Mouse (Mus musculus): ENCODE data around the gene Wrnip1. TPM values are rescaled to one million over a fixed set of nuclear protein-coding genes. Genes with fewer than 3 reads are reported as not detected.

Wrnip1 gene
- polyA plus RNA-seq, 1 experiment from 2014 or later: 19.0 TPM

DNA sequence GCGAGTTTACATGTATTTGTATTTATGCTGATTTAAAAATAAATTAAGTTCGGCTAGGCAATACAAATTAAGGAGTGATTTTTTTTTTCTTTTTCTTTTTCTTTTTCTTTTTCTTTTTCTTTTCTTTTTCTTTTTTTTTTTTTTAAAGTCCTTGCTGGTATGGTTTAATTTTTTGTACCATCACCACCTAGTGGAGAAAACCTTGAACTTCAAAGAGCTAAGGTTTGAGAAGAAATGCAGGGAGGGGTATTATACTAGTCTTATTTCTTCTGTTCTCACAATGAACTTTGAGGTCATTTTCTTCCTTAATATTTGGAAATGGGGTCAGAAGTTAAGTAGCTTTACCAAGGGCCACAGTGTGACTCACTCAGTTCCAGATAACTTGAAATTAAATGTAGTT lies 2.7 kb upstream of the Wrnip1 start:
- ATAC-seq (ENCODE audit: low FRiP score, low TSS enrichment): no peak
- 63% methylated on average over 2 of the region's 2 CpGs for WGBS
- H3K9ac ChIP-seq (ENCODE audit: low read depth, low read length): no peak overlapping the region
- H3K27ac ChIP-seq (ENCODE audit: low read depth, low read length): no peak overlapping the region
- H3K4me2 ChIP-seq (replicated peaks; ENCODE audit: low read depth, low read length): no peak overlapping the region
- no peak overlapping the region for H3K4me3 ChIP-seq (ENCODE audit: low read length)
- H3K4me1 ChIP-seq (ENCODE audit: control insufficient read depth, insufficient read depth, low read length): peaks cover 9% of the 10 kb centered on the region; the same call in 1 of the 2 replicates
- no peaks in the 10 kb centered on the region for H3K9me3 ChIP-seq (ENCODE audit: control insufficient read depth, low read length)
- no peaks in the 10 kb centered on the region for H3K36me3 ChIP-seq (ENCODE audit: control insufficient read depth, insufficient read depth, low read length)
- H3K27me3 ChIP-seq (ENCODE audit: control insufficient read depth, insufficient read depth, low read length): no peaks in the 10 kb centered on the region

GRCm38 (mm10) chr13:32800859-32801258 lies 979 bp upstream of the Wrnip1 start:
- no peaks in the 10 kb centered on the region for H3K9me3 ChIP-seq (ENCODE audit: control insufficient read depth, low read length)
- H3K9ac ChIP-seq (ENCODE audit: low read depth, low read length): peak overlapping the region; percentile 40; the same call in 1 of the 2 replicates
- no peaks in the 10 kb centered on the region for H3K27me3 ChIP-seq (ENCODE audit: control insufficient read depth, insufficient read depth, low read length)
- no peak overlapping the region for H3K4me3 ChIP-seq (ENCODE audit: low read length)
- H3K27ac ChIP-seq (ENCODE audit: low read depth, low read length): no peak overlapping the region
- peaks cover 2% of the 10 kb centered on the region; the same call in 1 of the 2 replicates for H3K36me3 ChIP-seq (ENCODE audit: control insufficient read depth, insufficient read depth, low read length)
- peak overlapping the region; percentile 45; the same call in 1 of the 2 replicates for H3K4me2 ChIP-seq (replicated peaks; ENCODE audit: low read depth, low read length)
- no peak for ATAC-seq (ENCODE audit: low FRiP score, low TSS enrichment)
- peaks cover 10% of the 10 kb centered on the region; the same call in 1 of the 2 replicates for H3K4me1 ChIP-seq (ENCODE audit: control insufficient read depth, insufficient read depth, low read length)

DNA sequence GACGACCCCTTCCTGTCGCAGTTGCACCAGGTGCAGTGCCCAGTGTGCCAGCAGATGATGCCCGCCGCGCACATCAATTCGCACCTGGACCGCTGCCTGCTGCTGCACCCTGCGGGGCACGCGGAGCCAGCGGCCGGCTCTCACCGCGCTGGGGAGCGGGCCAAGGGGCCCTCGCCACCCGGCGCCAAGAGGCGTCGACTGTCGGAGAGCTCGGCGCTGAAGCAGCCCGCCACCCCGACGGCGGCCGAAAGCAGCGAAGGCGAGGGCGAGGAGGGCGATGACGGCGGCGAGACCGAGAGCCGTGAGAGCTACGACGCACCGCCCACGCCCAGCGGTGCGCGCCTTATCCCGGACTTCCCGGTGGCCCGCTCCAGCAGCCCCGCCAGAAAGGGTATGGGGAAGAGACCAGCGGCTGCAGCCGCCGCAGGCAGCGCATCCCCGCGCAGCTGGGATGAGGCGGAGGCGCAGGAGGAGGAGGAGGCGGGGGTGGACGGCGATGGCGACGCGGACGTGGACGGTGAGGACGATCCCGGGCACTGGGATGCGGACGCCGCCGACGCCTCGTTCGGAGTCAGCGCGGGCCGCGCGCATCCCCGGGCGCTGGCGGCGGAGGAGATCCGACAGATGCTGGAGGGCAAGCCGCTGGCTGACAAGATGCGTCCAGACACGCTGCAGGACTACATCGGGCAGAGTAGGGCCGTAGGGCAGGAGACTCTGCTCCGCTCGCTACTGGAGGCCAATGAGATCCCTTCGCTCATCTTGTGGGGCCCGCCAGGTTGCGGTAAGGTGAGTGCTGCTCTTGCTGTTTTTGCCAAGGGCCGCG lies 632 bp downstream of the Wrnip1 start, which contains the start of gene D930007J09Rik:
Gene D930007J09Rik, minus strand, starts transcription at position 591 of the 823 bp plus-strand sequence.
- Histone ChIP-seq H3K4me3 (ENCODE audit: low read length) (peak within 1 kb of the TSS; percentile 84), H3K4me1 (ENCODE audit: control insufficient read depth, insufficient read depth, low read length) (peaks cover 10% of the 10 kb centered on the region; the same call in 1 of the 2 replicates), H3K27me3 (ENCODE audit: control insufficient read depth, insufficient read depth, low read length) (no peaks in the 10 kb centered on the region), H3K9ac (ENCODE audit: low read depth, low read length) (peak within 1 kb of the TSS; percentile 85), H3K9me3 (ENCODE audit: control insufficient read depth, low read length) (no peaks in the 10 kb centered on the region), H3K36me3 (ENCODE audit: control insufficient read depth, insufficient read depth, low read length) (peaks cover 16% of the 10 kb centered on the region), H3K27ac (ENCODE audit: low read depth, low read length) (peak within 1 kb of the TSS; percentile 30; the same call in 1 of the 2 replicates), H3K4me2 (replicated peaks; ENCODE audit: low read depth, low read length) (peak within 1 kb of the TSS; percentile 92)
- ATAC-seq (ENCODE audit: low FRiP score, low TSS enrichment): peak; percentile 70
- 0% methylated on average over 89 of the region's 95 CpGs for WGBS

GRCm38 (mm10) chr13:32803701-32804345 lies 2.0 kb downstream of the Wrnip1 start:
- 67% methylated on average over 4 of the region's 4 CpGs for WGBS
- H3K27ac ChIP-seq (ENCODE audit: low read depth, low read length): no peak overlapping the region
- no peaks in the 10 kb centered on the region for H3K27me3 ChIP-seq (ENCODE audit: control insufficient read depth, insufficient read depth, low read length)
- peaks cover 21% of the 10 kb centered on the region for H3K36me3 ChIP-seq (ENCODE audit: control insufficient read depth, insufficient read depth, low read length)
- peak overlapping the region; percentile 14; the same call in 1 of the 2 replicates for H3K9ac ChIP-seq (ENCODE audit: low read depth, low read length)
- H3K4me3 ChIP-seq (ENCODE audit: low read length): peak overlapping the region; percentile 84
- no peak for ATAC-seq (ENCODE audit: low FRiP score, low TSS enrichment)
- peaks cover 10% of the 10 kb centered on the region; the same call in 1 of the 2 replicates for H3K4me1 ChIP-seq (ENCODE audit: control insufficient read depth, insufficient read depth, low read length)
- H3K4me2 ChIP-seq (replicated peaks; ENCODE audit: low read depth, low read length): peak overlapping the region; percentile 92
- no peaks in the 10 kb centered on the region for H3K9me3 ChIP-seq (ENCODE audit: control insufficient read depth, low read length)

- Histone ChIP-seq H3K27me3 (ENCODE audit: control insufficient read depth, insufficient read depth, low read length) (no peaks in the 10 kb centered on the region), H3K9ac (ENCODE audit: low read depth, low read length) (no peak overlapping the region), H3K4me1 (ENCODE audit: control insufficient read depth, insufficient read depth, low read length) (peaks cover 10% of the 10 kb centered on the region; the same call in 1 of the 2 replicates), H3K36me3 (ENCODE audit: control insufficient read depth, insufficient read depth, low read length) (peaks cover 32% of the 10 kb centered on the region), H3K9me3 (ENCODE audit: control insufficient read depth, low read length) (no peaks in the 10 kb centered on the region), H3K4me3 (ENCODE audit: low read length) (no peak overlapping the region), H3K4me2 (replicated peaks; ENCODE audit: low read depth, low read length) (no peak overlapping the region), H3K27ac (ENCODE audit: low read depth, low read length) (no peak overlapping the region)
- ATAC-seq (ENCODE audit: low FRiP score, low TSS enrichment): no peak
- 86% methylated on average over 7 of the region's 7 CpGs for WGBS
Observed at GRCm38 (mm10) chr13:32806820-32807219, 5.0 kb downstream of the Wrnip1 start.

- no peak overlapping the region for H3K27ac ChIP-seq (ENCODE audit: low read depth, low read length)
- H3K9ac ChIP-seq (ENCODE audit: low read depth, low read length): no peak overlapping the region
- H3K4me3 ChIP-seq (ENCODE audit: low read length): no peak overlapping the region
- H3K9me3 ChIP-seq (ENCODE audit: control insufficient read depth, low read length): no peaks in the 10 kb centered on the region
- H3K4me1 ChIP-seq (ENCODE audit: control insufficient read depth, insufficient read depth, low read length): peaks cover 10% of the 10 kb centered on the region; the same call in 1 of the 2 replicates
- no peaks in the 10 kb centered on the region for H3K27me3 ChIP-seq (ENCODE audit: control insufficient read depth, insufficient read depth, low read length)
- H3K36me3 ChIP-seq (ENCODE audit: control insufficient read depth, insufficient read depth, low read length): peaks cover 32% of the 10 kb centered on the region
- WGBS: 87% methylated on average over 3 of the region's 3 CpGs
- ATAC-seq (ENCODE audit: low FRiP score, low TSS enrichment): no peak
- H3K4me2 ChIP-seq (replicated peaks; ENCODE audit: low read depth, low read length): no peak overlapping the region
Observed at GRCm38 (mm10) chr13:32807624-32808023, 5.8 kb downstream of the Wrnip1 start.

DNA sequence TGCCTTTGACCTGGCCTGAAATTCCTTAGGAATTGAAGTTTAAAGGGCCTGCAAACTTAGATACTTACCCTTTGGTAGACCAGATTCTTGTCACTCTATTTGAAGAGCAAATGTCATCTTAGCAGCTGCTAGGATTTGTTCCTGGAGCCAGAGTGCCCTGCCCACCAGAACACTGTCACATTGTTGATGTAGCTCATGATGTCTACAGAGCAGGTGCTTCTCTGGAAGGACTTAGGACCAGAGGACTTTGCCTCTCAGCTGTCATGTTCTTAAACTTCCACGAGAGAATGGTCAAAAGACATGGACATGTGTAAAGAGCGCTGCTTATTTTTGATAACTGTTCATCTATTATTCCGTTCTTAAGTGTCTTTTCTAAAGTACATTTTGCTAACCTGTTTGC lies 17.4 kb downstream of the Wrnip1 start:
- 97% methylated on average over 3 of the region's 3 CpGs for whole genome bisulfite sequencing
- no peak overlapping the region for H3K4me3 ChIP-seq (ENCODE audit: low read length)
- H3K4me1 ChIP-seq (ENCODE audit: control insufficient read depth, insufficient read depth, low read length): no peaks in the 10 kb centered on the region
- H3K9me3 ChIP-seq (ENCODE audit: control insufficient read depth, low read length): no peaks in the 10 kb centered on the region
- no peaks in the 10 kb centered on the region for H3K27me3 ChIP-seq (ENCODE audit: control insufficient read depth, insufficient read depth, low read length)
- H3K27ac ChIP-seq (ENCODE audit: low read depth, low read length): no peak overlapping the region
- no peak overlapping the region for H3K4me2 ChIP-seq (replicated peaks; ENCODE audit: low read depth, low read length)
- no peak for ATAC-seq (ENCODE audit: low FRiP score, low TSS enrichment)
- no peak overlapping the region for H3K9ac ChIP-seq (ENCODE audit: low read depth, low read length)
- peaks cover 58% of the 10 kb centered on the region for H3K36me3 ChIP-seq (ENCODE audit: control insufficient read depth, insufficient read depth, low read length)

DNA sequence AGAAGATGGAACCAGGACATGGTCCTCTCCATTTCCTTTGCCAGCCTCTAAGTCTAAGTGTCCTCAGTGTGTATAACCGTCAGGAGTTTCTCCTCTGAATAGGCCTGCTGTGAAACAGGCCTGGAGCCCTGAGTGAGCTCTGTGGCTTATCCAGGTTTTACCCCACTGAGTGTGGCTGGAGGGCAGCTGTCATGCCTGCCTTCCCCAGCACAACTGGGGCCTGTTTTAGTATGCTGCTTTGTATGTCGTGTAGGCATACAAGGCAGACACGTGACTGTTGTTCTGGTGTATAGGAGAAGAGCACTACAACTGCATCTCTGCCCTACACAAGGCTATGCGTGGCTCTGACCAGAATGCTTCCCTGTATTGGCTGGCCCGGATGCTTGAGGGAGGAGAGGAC lies 18.1 kb downstream of the Wrnip1 start:
- 93% methylated on average over 5 of the region's 5 CpGs for WGBS
- peaks cover 55% of the 10 kb centered on the region for H3K36me3 ChIP-seq (ENCODE audit: control insufficient read depth, insufficient read depth, low read length)
- no peak for ATAC-seq (ENCODE audit: low FRiP score, low TSS enrichment)
- H3K4me3 ChIP-seq (ENCODE audit: low read length): no peak overlapping the region
- no peaks in the 10 kb centered on the region for H3K27me3 ChIP-seq (ENCODE audit: control insufficient read depth, insufficient read depth, low read length)
- H3K27ac ChIP-seq (ENCODE audit: low read depth, low read length): no peak overlapping the region
- H3K4me2 ChIP-seq (replicated peaks; ENCODE audit: low read depth, low read length): no peak overlapping the region
- H3K9ac ChIP-seq (ENCODE audit: low read depth, low read length): no peak overlapping the region
- no peaks in the 10 kb centered on the region for H3K9me3 ChIP-seq (ENCODE audit: control insufficient read depth, low read length)
- H3K4me1 ChIP-seq (ENCODE audit: control insufficient read depth, insufficient read depth, low read length): no peaks in the 10 kb centered on the region

- Histone ChIP-seq H3K4me1 (ENCODE audit: control insufficient read depth, insufficient read depth, low read length) (no peaks in the 10 kb centered on the region), H3K9ac (ENCODE audit: low read depth, low read length) (no peak overlapping the region), H3K27ac (ENCODE audit: low read depth, low read length) (no peak overlapping the region), H3K9me3 (ENCODE audit: control insufficient read depth, low read length) (no peaks in the 10 kb centered on the region), H3K4me2 (replicated peaks; ENCODE audit: low read depth, low read length) (no peak overlapping the region), H3K36me3 (ENCODE audit: control insufficient read depth, insufficient read depth, low read length) (peaks cover 48% of the 10 kb centered on the region), H3K4me3 (ENCODE audit: low read length) (no peak overlapping the region), H3K27me3 (ENCODE audit: control insufficient read depth, insufficient read depth, low read length) (no peaks in the 10 kb centered on the region)
- no peak for ATAC-seq (ENCODE audit: low FRiP score, low TSS enrichment)
- 97% methylated on average over 4 of the region's 4 CpGs for WGBS
Observed at GRCm38 (mm10) chr13:32821671-32822070, 19.8 kb downstream of the Wrnip1 start.

Data from kidney, embryonic 14.5 days (tissue).